Mouse (Mus musculus) spleen, adult 2 months (tissue): ENCODE data around the gene Heatr5a.
A peak's percentile ranks its signal among the peaks of the same experiment; 100 is the strongest.

ENCODE experiments used
- CTCF ChIP-seq: fragments of 200-500 bp; IDR thresholded peaks from 2 replicates; pipeline ENCODE4 v1.5.1; 2011; ENCODE audit warnings: mild to moderate bottlenecking, inconsistent platforms; ENCODE audit not compliant: insufficient read depth, insufficient read length, insufficient replicate concordance; ENCODE audit errors: extremely low read depth
- POLR2A ChIP-seq: fragments of 200-500 bp; IDR thresholded peaks from 2 replicates; pipeline ENCODE4 v1.6.1; 2011; ENCODE audit warnings: low read depth, low read length, inconsistent platforms

DNA sequence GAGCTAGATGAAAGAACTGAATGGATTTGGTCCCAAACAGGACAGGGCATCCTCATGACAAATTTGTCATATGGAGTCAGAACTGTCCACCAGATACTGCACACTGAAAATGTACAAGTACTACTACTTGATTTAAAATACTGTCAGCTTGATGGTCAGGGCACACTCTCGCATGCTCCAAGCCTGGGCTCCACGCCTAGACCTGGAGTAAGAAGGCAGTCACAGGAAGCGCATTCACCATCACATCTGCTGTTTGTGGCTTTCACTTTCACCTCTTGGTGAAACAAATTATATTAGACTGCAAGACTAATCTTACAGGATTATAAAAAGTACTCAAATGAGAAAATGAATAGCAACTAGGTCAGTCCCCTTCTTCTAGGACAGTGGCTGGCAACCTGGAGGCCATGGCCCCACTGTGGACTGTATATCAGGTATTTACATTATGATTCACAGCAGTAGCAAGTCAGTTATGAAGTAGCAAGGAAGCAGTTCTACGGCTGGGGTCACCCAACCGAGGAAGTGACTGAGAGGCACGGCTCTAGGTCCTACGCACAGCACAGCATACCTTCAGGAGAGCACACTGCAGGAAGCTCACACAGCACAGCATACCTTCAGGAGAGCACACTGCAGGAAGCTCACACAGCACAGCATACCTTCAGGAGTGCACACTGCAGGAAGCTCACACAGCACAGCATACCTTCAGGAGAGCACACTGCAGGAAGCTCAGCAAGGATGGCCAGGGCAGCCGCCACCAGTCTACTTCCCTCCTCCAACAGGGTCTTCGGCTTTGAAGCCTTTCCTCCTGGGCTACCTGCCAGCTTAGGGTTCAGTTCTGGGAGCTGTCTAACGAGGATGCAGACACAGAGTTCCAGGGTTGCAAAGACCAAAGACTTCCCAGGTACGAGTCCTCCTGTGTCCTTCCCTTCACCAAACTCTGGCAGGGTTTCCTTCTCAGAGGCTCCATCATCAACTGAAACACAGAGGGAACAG lies 83.5 kb downstream of the Heatr5a start:
- TF ChIP-seq CTCF, result no peak
- peak; percentile 34; the same call in 1 of the 2 replicates for TF ChIP-seq POLR2A
